Mouse (Mus musculus) embryonic facial prominence, embryonic 14.5 days (tissue): Measurements from ENCODE around the gene Jund. TPM values are rescaled to one million over a fixed set of nuclear protein-coding genes. Genes with fewer than 3 reads are reported as not detected.

Experiments
- ATAC-seq: fragments of 200-750 bp; cut with Nextera tagmentation; 2 replicates; pipeline ENCODE4 v1.8.0; 2017; ENCODE audit warnings: low read depth, moderate number of reproducible peaks, moderate TSS enrichment
- DNase-seq: peaks from one replicate; pipeline ENCODE4 v3.0.0-alpha.2; 2015; ENCODE audit warnings: low spot score
- H3K27ac ChIP-seq: fragments of 300-500 bp; sonication (generic); replicated peaks from 2 replicates; pipeline ENCODE4 v1.5.1; 2014; ENCODE audit warnings: low read depth, mild to moderate bottlenecking, low read length, moderate library complexity
- H3K27me3 ChIP-seq: fragments of 300-500 bp; sonication (generic); replicated peaks from 2 replicates; pipeline ENCODE4 v1.6.1; 2014; ENCODE audit warnings: low read length; ENCODE audit not compliant: control insufficient read depth, insufficient read depth
- H3K36me3 ChIP-seq: fragments of 300-500 bp; sonication (generic); 2 replicates; pipeline ENCODE4 v1.6.1; 2014; ENCODE audit warnings: low read length, mixed read lengths; ENCODE audit not compliant: control insufficient read depth, insufficient read depth
- H3K4me1 ChIP-seq: fragments of 300-500 bp; sonication (generic); 2 replicates; pipeline ENCODE4 v1.6.1; 2014; ENCODE audit warnings: antibody characterized with exemption, low read length; ENCODE audit not compliant: control insufficient read depth, insufficient read depth
- H3K4me2 ChIP-seq: fragments of 300-500 bp; sonication (generic); 2 replicates; pipeline ENCODE4 v1.6.1; 2014; ENCODE audit warnings: low read depth, mild to moderate bottlenecking, low read length, moderate library complexity, mixed read lengths
- H3K4me3 ChIP-seq: fragments of 300-500 bp; sonication (generic); 2 replicates; pipeline ENCODE4 v1.5.1; 2014; ENCODE audit warnings: low read depth, mild to moderate bottlenecking, low read length
- H3K9ac ChIP-seq: fragments of 300-500 bp; sonication (generic); 2 replicates; pipeline ENCODE4 v1.6.1; 2014; ENCODE audit warnings: low read depth, mild to moderate bottlenecking, low read length, moderate library complexity, mixed read lengths
- H3K9me3 ChIP-seq: fragments of 300-500 bp; sonication (generic); 2 replicates; pipeline ENCODE4 v1.6.1; 2016; ENCODE audit warnings: low read length; ENCODE audit not compliant: control insufficient read depth
- whole genome bisulfite sequencing: fragments of 180-500 bp; shearing (Covaris S2); extraction: QIAGEN DNeasy Blood & Tissue Kit; methylation state at CpG from one replicate; pipeline ENCODE4 v1.1.7; 2014; 5-methylcytosine and 5-hydroxymethylcytosine counted together
- polyA plus RNA-seq: library from polyadenylated mRNA; unstranded; fragments of >200 nt; fragmentation: Nextera tagmentation; extraction: Ambion mirVana; gene quantifications from 2 replicates; pipeline ENCODE4 v1.2.1, GENCODE M21; 2014

Gene Jund
- polyA plus RNA-seq = 103 and 121 TPM in 2 replicates

DNA sequence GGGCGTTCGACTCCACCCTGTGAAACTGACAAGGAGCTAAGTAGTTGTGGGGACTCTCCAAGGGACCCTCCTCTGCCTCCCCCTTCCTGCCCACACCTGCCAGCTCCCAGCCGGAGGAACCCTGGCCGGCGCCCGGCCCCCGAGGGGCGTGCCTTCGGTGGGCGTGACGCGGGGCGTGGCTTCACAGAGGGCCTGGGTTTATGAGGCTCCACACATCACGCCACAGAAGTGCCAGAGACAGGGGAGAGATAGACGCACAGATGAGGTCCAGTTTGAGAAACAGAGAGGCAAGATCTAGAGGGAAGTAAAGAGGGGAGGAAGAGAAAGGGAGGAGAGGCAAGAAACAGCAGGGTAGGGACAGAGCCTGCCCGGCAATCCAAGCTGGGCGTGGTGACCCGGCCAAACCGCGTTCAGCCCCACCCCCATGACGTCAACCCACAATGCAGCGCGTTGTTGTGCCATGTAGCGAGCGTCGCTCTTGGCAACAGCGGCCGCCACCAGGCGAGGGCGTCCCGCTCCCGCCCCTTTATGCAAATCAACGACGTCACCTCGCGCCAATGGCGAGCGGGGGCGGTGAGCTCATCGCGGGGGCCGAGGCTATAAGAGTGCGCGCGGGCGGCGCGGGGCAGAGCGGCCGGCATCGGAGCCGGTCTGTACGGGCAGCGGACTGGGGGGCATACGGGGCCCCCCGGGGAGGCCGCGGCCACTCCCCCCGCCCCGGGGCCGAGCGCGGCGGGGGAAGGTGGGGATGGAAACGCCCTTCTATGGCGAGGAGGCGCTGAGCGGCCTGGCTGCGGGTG is at the start of gene Jund:
Jund (plus strand) TSS at position 640 of the 800 bp plus-strand sequence.
- Histone ChIP-seq H3K27ac (peak within 1 kb of the TSS; percentile 99), H3K9ac (peak within 1 kb of the TSS; percentile 100), H3K27me3 (no peaks in the 10 kb centered on the region), H3K4me2 (peak within 1 kb of the TSS; percentile 61), H3K4me3 (peak within 1 kb of the TSS; percentile 96), H3K36me3 (peaks cover 15% of the 10 kb centered on the region; the same call in 1 of the 2 replicates), H3K4me1 (peaks cover 41% of the 10 kb centered on the region), H3K9me3 (no peaks in the 10 kb centered on the region)
- peak; percentile 99 for DNase-seq
- 1% methylated on average over 34 of the region's 69 CpGs for WGBS
- ATAC-seq = peak; percentile 87

DNA sequence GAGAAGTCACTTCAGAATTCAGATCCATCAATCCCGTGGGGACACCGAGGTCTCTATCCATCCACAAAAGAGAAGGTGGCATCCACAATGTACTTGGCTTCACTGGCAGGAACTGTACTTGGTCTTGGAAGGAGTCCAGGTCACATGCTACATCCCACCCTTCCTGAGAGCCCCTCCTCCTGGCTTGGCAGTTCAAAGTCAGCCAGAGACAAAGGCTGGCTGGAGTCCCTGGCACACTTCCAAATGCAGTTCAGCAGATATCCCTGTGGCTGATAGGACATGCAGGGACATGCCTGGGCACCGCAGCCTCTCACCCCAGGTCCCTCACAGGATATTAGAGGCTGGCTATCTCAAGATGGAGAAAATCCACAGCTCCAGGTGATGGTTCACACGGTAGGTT is 49.4 kb upstream of the Jund start:
- ATAC-seq (peak; percentile 61), DNase-seq (peak; percentile 95)
- 45% methylated on average over 4 of the region's 4 CpGs for WGBS
- Histone ChIP-seq H3K4me2 (no peak overlapping the region), H3K27me3 (no peaks in the 10 kb centered on the region), H3K9me3 (no peaks in the 10 kb centered on the region), H3K36me3 (peaks cover 40% of the 10 kb centered on the region), H3K4me3 (no peak overlapping the region), H3K9ac (no peak overlapping the region), H3K27ac (peak overlapping the region; percentile 7; the same call in 1 of the 2 replicates), H3K4me1 (peaks cover 5% of the 10 kb centered on the region; the same call in 1 of the 2 replicates)

DNA sequence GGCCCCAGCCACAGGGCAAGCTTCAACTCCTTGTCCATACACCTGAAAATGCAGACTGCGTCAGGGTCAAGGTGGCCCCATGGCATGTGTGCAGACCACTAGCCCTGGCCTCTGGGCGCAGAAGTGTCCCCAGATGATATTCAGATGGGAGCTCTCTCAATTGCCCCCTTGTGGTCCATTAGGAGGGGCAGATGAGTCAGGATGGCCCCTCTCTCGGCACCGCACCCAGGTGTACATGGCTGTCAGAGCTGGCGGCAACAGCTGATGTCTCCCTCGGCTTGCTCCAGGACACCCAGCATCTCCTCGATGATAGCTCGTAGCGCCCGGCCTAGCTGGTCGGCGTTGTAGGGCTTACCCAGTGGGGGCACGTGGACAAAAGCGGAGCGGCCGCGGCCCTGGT is 48.4 kb upstream of the Jund start:
- Histone ChIP-seq H3K4me2 (no peak overlapping the region), H3K9ac (no peak overlapping the region), H3K36me3 (peaks cover 49% of the 10 kb centered on the region), H3K4me1 (peaks cover 5% of the 10 kb centered on the region; the same call in 1 of the 2 replicates), H3K9me3 (no peaks in the 10 kb centered on the region), H3K27ac (no peak overlapping the region), H3K27me3 (no peaks in the 10 kb centered on the region), H3K4me3 (no peak overlapping the region)
- no peak for DNase-seq
- WGBS = 95% methylated on average over 17 of the region's 17 CpGs
- no peak for ATAC-seq

DNA sequence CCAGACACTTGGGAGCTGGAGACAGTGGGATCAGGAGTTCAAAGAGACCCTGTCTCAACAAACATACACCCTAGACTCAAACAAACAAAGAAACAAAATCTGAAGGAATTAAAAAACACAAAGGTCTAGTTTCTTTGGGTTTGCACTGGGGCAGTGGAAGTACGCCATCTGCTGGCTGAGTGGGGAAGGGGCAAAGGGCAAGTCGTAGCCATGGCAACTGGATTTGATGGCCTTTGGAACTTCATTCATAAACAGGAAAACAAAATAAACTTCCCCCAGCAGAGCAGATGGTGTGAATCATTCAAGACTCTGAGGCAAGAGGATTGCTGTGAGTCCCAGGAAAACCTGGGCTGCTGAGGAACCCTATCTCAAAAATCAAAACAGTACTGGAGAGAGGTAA is 45.5 kb upstream of the Jund start:
- no peaks in the 10 kb centered on the region for H3K27me3 ChIP-seq
- no peak for ATAC-seq
- no peak overlapping the region for H3K4me2 ChIP-seq
- peaks cover 68% of the 10 kb centered on the region for H3K36me3 ChIP-seq
- no peak for DNase-seq
- no peaks in the 10 kb centered on the region for H3K9me3 ChIP-seq
- peaks cover 10% of the 10 kb centered on the region; the same call in 1 of the 2 replicates for H3K4me1 ChIP-seq
- WGBS = 63% methylated on average over 2 of the region's 2 CpGs
- H3K27ac ChIP-seq = no peak overlapping the region
- H3K9ac ChIP-seq = no peak overlapping the region
- no peak overlapping the region for H3K4me3 ChIP-seq

DNA sequence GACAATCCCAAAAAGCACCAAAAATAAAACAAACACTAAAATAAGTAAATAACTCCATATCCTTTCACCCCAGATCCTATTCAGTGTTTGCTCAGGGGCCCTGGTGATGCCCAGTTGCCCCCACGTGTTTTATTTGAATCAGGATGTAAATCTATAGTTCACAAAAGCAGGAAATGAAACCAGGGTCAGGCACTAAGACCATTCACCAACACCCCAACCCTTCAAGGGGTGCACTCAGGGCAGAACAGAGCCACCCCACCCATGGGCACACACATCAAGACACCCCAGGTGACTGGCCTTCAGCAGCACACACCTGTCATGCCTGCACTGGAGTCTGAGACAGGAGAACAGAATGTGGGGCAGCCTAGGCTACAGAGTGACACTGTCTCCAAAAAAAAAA is 44.6 kb upstream of the Jund start:
- Histone ChIP-seq H3K4me3 (no peak overlapping the region), H3K36me3 (peaks cover 68% of the 10 kb centered on the region)
- no peak for ATAC-seq

DNA sequence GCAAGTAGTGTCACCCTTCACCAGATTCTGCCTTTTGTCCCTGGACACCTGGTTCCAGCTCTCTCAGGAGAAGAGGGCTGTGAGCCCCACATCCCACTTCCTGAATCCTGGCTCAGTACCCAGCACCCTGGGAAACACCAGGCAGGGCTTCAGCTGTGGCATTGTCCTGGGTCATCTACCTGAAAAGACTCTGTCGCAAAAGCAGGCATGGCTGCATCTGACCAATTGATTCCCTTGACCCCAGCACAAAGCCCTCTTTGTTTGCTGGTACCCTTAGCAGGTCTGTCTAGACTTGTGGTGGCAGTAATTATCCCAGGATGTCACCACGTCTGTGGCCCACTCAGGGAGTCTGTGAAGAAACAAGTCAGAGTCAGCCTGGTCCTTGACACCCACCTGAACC is 43.3 kb upstream of the Jund start:
- peaks cover 6% of the 10 kb centered on the region; the same call in 1 of the 2 replicates for H3K4me1 ChIP-seq
- no peaks in the 10 kb centered on the region for H3K9me3 ChIP-seq
- DNase-seq (no peak), ATAC-seq (no peak)
- no peak overlapping the region for H3K9ac ChIP-seq
- H3K27me3 ChIP-seq = no peaks in the 10 kb centered on the region
- no peak overlapping the region for H3K27ac ChIP-seq
- no peak overlapping the region for H3K4me3 ChIP-seq
- 31% methylated on average over 2 of the region's 2 CpGs for WGBS
- peaks cover 57% of the 10 kb centered on the region for H3K36me3 ChIP-seq
- H3K4me2 ChIP-seq = no peak overlapping the region

More for the DNA sequence above, 44.6 kb upstream of the Jund start:
- Histone ChIP-seq H3K4me2 (no peak overlapping the region), H3K9me3 (no peaks in the 10 kb centered on the region), H3K27ac (no peak overlapping the region), H3K9ac (no peak overlapping the region), H3K4me1 (peaks cover 11% of the 10 kb centered on the region; the same call in 1 of the 2 replicates), H3K27me3 (no peaks in the 10 kb centered on the region)
- WGBS = 68% methylated on average over 1 of the region's 1 CpGs
- DNase-seq = no peak

DNA sequence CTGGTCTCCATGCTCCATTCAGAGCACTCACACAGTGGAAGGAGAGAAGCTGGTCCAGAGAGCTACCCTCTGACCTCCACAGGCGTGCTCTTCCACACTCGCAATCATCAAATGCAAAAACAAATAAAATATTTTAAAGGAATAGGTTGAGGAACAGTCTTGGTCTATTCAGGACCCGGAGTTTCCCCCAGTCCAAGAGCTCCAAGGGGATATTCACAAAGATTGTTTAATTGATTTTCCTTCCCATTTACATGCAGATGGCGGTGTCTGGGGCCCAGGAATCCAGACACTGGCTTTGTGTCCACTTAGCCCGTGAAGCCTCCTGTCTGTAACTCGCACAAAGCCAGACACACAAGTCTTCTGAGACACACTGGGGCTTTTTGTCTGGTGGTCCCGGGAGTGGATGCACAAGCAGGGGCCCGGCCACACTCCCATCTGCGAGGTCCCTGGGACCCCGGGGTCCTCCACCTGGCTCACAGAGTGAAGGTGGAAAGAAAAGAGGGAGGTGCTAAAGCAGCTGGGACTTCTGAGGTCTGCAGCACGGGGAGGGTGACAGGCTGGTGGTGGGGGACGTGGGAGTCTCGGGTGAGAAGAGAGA is 42.5 kb upstream of the Jund start:
- Histone ChIP-seq H3K4me1 (peaks cover 6% of the 10 kb centered on the region; the same call in 1 of the 2 replicates), H3K9ac (no peak overlapping the region), H3K27ac (no peak overlapping the region), H3K27me3 (no peaks in the 10 kb centered on the region), H3K36me3 (peaks cover 49% of the 10 kb centered on the region), H3K4me2 (no peak overlapping the region), H3K4me3 (no peak overlapping the region), H3K9me3 (no peaks in the 10 kb centered on the region)
- 57% methylated on average over 13 of the region's 13 CpGs for WGBS
- no peak for ATAC-seq
- no peak for DNase-seq

DNA sequence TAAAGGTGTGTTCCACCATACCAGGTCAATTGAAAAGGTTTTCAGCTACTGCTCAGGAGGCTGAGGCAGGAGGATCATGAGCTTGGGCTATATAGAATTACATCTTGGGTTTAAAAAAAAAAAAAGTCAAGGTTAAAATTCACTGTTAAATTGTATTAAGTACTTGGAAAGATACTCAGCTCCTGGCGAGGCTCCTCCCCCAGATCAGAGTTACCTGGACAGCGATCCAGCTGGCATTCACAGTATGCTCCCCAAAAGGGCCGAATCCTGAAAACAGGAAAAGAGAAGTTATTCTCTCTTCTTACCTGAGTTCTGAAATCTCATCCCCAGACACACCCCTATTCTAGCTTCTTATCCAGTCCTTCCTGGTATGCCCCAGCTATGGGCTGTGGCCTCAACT is 41.5 kb upstream of the Jund start:
- 97% methylated on average over 3 of the region's 3 CpGs for WGBS
- Histone ChIP-seq H3K9ac (peak overlapping the region; percentile 10; the same call in 1 of the 2 replicates), H3K4me2 (no peak overlapping the region), H3K4me3 (no peak overlapping the region), H3K4me1 (peaks cover 6% of the 10 kb centered on the region; the same call in 1 of the 2 replicates), H3K27ac (no peak overlapping the region), H3K9me3 (no peaks in the 10 kb centered on the region), H3K36me3 (peaks cover 40% of the 10 kb centered on the region), H3K27me3 (no peaks in the 10 kb centered on the region)
- DNase-seq = no peak
- ATAC-seq = no peak
